Mouse (Mus musculus): Measurements from ENCODE around the gene Lmo7. TPM values are rescaled to one million over a fixed set of nuclear protein-coding genes. Genes with fewer than 3 reads are reported as not detected.

Lmo7 gene
- polyA plus RNA-seq, 1 experiment = 0.08 TPM

DNA sequence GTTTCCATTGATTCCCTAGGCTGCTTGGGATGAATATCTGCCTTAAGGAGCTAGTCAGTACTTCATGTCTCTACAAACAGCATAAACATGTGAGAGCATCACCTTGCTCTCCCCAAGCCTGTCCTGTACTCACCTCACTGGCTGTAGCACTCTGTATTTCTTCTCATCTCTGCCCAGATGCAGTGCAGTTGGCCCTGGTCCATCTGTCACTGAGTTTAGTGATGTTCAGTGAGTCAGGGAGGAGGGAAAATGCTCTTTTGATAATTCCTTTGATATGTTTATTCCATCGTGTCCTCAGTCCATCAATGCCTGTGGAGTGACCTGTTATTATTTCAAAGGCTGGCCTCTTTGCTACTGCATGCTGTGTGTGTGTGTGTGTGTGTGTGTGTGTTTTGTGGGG lies 235.2 kb downstream of the Lmo7 start:
- H3K27me3 ChIP-seq (ENCODE audit: control insufficient read depth) = no peaks in the 10 kb centered on the region
- no peaks in the 10 kb centered on the region for H3K36me3 ChIP-seq (ENCODE audit: control insufficient read depth)
- no peak overlapping the region for H3K4me3 ChIP-seq (replicated peaks)
- no peak for TF ChIP-seq GATA1 (IDR thresholded peaks at IDR 0.05; ENCODE audit: low read length)
- no peak for TF ChIP-seq TAL1 (IDR thresholded peaks at IDR 0.05; ENCODE audit: low read length)
- no peaks in the 10 kb centered on the region for H3K4me1 ChIP-seq (ENCODE audit: control insufficient read depth)
- peaks cover 11% of the 10 kb centered on the region for H3K9me3 ChIP-seq (ENCODE audit: control insufficient read depth, low read length)

DNA sequence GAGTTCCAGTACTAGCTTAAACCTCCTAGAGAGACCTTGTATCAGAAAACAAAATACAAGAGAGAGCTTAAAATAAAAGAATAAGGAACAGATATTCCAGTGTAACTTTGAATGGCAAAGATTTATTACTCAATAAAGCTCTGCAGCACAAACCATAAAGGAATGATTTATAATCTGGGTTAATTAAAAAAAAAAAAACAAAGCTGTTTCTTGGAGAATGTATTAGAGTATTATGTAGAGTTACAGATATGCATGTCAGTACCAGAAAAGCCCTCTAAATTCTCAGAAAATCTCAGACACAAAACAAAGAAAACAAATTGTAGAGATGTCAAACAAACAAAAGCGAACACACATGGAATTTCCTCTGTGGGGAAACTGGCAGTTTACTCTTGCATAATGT lies 243.0 kb downstream of the Lmo7 start:
- no peak for TF ChIP-seq TAL1 (IDR thresholded peaks at IDR 0.05; ENCODE audit: low read length)
- no peaks in the 10 kb centered on the region for H3K27me3 ChIP-seq (ENCODE audit: control insufficient read depth)

DNA sequence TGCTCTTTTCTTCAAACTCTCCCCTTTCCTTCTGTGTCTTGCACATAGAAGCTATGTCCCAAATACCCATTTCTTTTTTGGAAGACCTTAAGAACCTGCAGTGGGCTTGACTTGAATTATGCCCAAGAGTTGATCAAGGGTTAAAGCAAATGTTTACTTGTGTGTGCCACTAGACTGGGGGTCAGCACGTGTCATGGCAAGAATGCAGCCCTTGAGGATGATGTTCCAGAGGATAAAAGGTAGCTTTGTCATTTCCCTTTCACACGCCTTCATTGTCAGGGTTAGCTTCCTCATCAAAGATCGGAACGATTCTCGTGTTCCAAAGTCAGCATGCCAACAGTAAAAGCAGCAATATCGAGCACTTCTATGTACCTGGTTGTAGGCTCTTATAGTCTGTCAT lies 243.4 kb downstream of the Lmo7 start:
- H3K4me1 ChIP-seq (ENCODE audit: control insufficient read depth) = no peaks in the 10 kb centered on the region
- no peaks in the 10 kb centered on the region for H3K27me3 ChIP-seq (ENCODE audit: control insufficient read depth)
- H3K9me3 ChIP-seq (ENCODE audit: control insufficient read depth, low read length) = peaks cover 11% of the 10 kb centered on the region
- no peak overlapping the region for H3K4me3 ChIP-seq (replicated peaks)
- no peak for TF ChIP-seq TAL1 (IDR thresholded peaks at IDR 0.05; ENCODE audit: low read length)
- TF ChIP-seq GATA1 (IDR thresholded peaks at IDR 0.05; ENCODE audit: low read length) = no peak
- H3K36me3 ChIP-seq (ENCODE audit: control insufficient read depth) = no peaks in the 10 kb centered on the region

More for the DNA sequence above, 243.0 kb downstream of the Lmo7 start:
- H3K9me3 ChIP-seq (ENCODE audit: control insufficient read depth, low read length) = peaks cover 11% of the 10 kb centered on the region
- no peak overlapping the region for H3K4me3 ChIP-seq (replicated peaks)
- H3K36me3 ChIP-seq (ENCODE audit: control insufficient read depth) = no peaks in the 10 kb centered on the region
- H3K4me1 ChIP-seq (ENCODE audit: control insufficient read depth) = no peaks in the 10 kb centered on the region

DNA sequence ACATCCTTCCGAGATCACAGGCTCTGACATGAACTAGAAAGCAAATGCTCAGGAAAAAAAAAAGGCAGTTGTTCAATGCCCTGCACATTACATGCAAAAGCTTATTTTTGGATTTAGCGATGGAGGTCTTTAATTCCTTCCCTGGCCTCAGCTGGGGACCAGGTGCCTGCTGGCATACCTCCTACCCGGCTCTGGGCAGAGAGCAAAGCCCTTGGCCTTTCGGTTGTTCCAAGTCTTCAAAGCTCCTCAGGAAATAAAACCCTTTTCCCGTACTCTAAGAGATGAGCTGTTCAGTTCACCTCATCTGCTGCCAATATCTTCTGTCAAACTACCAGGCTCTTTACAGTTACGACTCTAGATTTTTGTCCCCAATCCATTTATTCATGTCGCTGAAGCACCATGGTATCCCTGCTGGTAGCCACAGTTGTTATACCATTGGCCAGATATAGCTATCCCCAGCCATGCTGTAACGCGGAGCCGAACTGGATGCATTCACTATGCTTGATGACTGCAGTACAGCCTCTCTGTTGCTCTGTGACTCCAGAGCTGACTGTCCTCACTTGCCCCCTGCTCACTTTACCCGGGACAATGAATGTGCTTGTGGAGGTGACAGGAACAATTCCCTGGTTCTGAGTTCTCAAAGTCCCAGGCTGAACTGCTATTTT lies 246.4 kb downstream of the Lmo7 start:
- H3K9me3 ChIP-seq (ENCODE audit: control insufficient read depth, low read length) = peaks cover 11% of the 10 kb centered on the region
- H3K4me3 ChIP-seq (replicated peaks) = no peak overlapping the region
- no peaks in the 10 kb centered on the region for H3K4me1 ChIP-seq (ENCODE audit: control insufficient read depth)
- TF ChIP-seq GATA1 (IDR thresholded peaks at IDR 0.05; ENCODE audit: low read length) (no peak), TAL1 (IDR thresholded peaks at IDR 0.05; ENCODE audit: low read length) (no peak)
- H3K36me3 ChIP-seq (ENCODE audit: control insufficient read depth) = no peaks in the 10 kb centered on the region
- no peaks in the 10 kb centered on the region for H3K27me3 ChIP-seq (ENCODE audit: control insufficient read depth)

Other genes with a start within 250 kb of the Lmo7 start
- 0.04 and 0.10 TPM in 2 replicates for gene Tbc1d4, start 120.8 kb upstream of the Lmo7 start, polyA plus RNA-seq (2012)
- gene Commd6, start 89.3 kb upstream of the Lmo7 start, polyA plus RNA-seq (2012) = 0.34 and 0.43 TPM in 2 replicates
- gene Uchl3, start 76.0 kb upstream of the Lmo7 start, polyA plus RNA-seq (2012) = 0.38 and 0.61 TPM in 2 replicates
- not detected in 2 replicates for gene Gm9922, start 143 bp upstream of the Lmo7 start, polyA plus RNA-seq (2012)

All from erythroblast, embryonic 14.5 days (primary cell).